Mouse (Mus musculus) liver, embryonic 13.5 days (tissue): Measurements from ENCODE around the gene Crygd. TPM values are rescaled to one million over a fixed set of nuclear protein-coding genes. Genes with fewer than 3 reads are reported as not detected.
"Not testable (repeated sequence)": the region's sequence is repeated elsewhere in the genome, so short reads cannot be mapped to it uniquely, and the experiment has no call there.

ENCODE experiments used
- ATAC-seq: fragments of 200-750 bp; cut with Nextera tagmentation; 2 replicates; pipeline ENCODE4 v1.8.0; 2017; ENCODE audit warnings: low read depth, mild to moderate bottlenecking, moderate number of reproducible peaks, moderate library complexity
- DNase-seq: peaks from one replicate; pipeline ENCODE4 v3.0.0; 2022
- H3K27ac ChIP-seq: fragments of 300-500 bp; sonication (generic); 2 replicates; pipeline ENCODE4 v1.5.1; 2015; ENCODE audit warnings: moderate library complexity, mild to moderate bottlenecking, inconsistent platforms
- H3K27me3 ChIP-seq: fragments of 300-500 bp; sonication (generic); 2 replicates; pipeline ENCODE4 v1.6.1; 2015; ENCODE audit warnings: mild to moderate bottlenecking, inconsistent platforms
- H3K36me3 ChIP-seq: fragments of 300-500 bp; sonication (generic); 2 replicates; pipeline ENCODE4 v1.6.1; 2015; ENCODE audit warnings: mild to moderate bottlenecking, inconsistent platforms
- H3K4me1 ChIP-seq: fragments of 300-500 bp; sonication (generic); replicated peaks from 2 replicates; pipeline ENCODE4 v1.6.1; 2015; ENCODE audit warnings: inconsistent platforms
- H3K4me2 ChIP-seq: fragments of 300-500 bp; sonication (generic); 2 replicates; pipeline ENCODE4 v1.6.1; 2015; ENCODE audit warnings: inconsistent platforms, mild to moderate bottlenecking, moderate library complexity
- H3K4me3 ChIP-seq: fragments of 300-500 bp; sonication (generic); replicated peaks from 2 replicates; pipeline ENCODE4 v1.5.1; 2015; ENCODE audit warnings: mild to moderate bottlenecking, inconsistent platforms
- H3K9ac ChIP-seq: fragments of 300-500 bp; sonication (generic); 2 replicates; pipeline ENCODE4 v1.6.1; 2015; ENCODE audit warnings: mild to moderate bottlenecking, inconsistent platforms
- H3K9me3 ChIP-seq: fragments of 300-500 bp; sonication (generic); replicated peaks from 2 replicates; pipeline ENCODE4 v1.6.1; 2016; ENCODE audit warnings: inconsistent platforms
- WGBS: fragments of 180-500 bp; shearing (Covaris S2); methylation state at CpG from one replicate; pipeline ENCODE4 v1.1.7; 2015; ENCODE audit not compliant: insufficient replicate concordance; 5-methylcytosine and 5-hydroxymethylcytosine counted together
- polyA plus RNA-seq: library from polyadenylated mRNA; unstranded; fragments of >200 nt; fragmentation: Nextera tagmentation; extraction: Ambion mirVana; gene quantifications from 2 replicates; pipeline ENCODE4 v1.2.1, GENCODE M21; 2015

The Crygd gene
- polyA plus RNA-seq, 1 experiment from 2014 or later, result not detected

- DNase-seq, result no peak
- ATAC-seq, result no peak
- H3K27me3 ChIP-seq, result no peaks in the 10 kb centered on the region
- no peak within 1 kb of the TSS for H3K4me2 ChIP-seq
- H3K4me3 ChIP-seq, result no peak within 1 kb of the TSS
- H3K36me3 ChIP-seq, result no peaks in the 10 kb centered on the region
- H3K9ac ChIP-seq, result no peak within 1 kb of the TSS
- no peak within 1 kb of the TSS for H3K27ac ChIP-seq
- no peaks in the 10 kb centered on the region for H3K9me3 ChIP-seq
- H3K4me1 ChIP-seq, result no peaks in the 10 kb centered on the region
- WGBS, result 43% methylated on average over 7 of the region's 7 CpGs
These were observed 18.9 kb upstream of the Crygd start, which contains the start of gene Crygb for GRCm38 (mm10) chr1:65082188-65082587. Gene Crygb, minus strand, starts transcription at chr1:65082288.

- WGBS, result 22% methylated on average over 5 of the region's 5 CpGs
- H3K9me3 ChIP-seq, result no peaks in the 10 kb centered on the region
- no peak overlapping the region for H3K9ac ChIP-seq
- H3K36me3 ChIP-seq, result no peaks in the 10 kb centered on the region
- no peak overlapping the region for H3K4me2 ChIP-seq
- H3K27ac ChIP-seq, result no peak overlapping the region
- DNase-seq (no peak), ATAC-seq (no peak)
- no peak overlapping the region for H3K4me3 ChIP-seq
- H3K27me3 ChIP-seq, result no peaks in the 10 kb centered on the region
- H3K4me1 ChIP-seq, result no peaks in the 10 kb centered on the region
These were observed 12.4 kb upstream of the Crygd start for GRCm38 (mm10) chr1:65075607-65076006.

- H3K9ac ChIP-seq, result no peak within 1 kb of the TSS
- H3K4me1 ChIP-seq, result no peaks in the 10 kb centered on the region
- DNase-seq, result no peak
- no peak within 1 kb of the TSS for H3K4me2 ChIP-seq
- H3K4me3 ChIP-seq, result no peak within 1 kb of the TSS
- no peaks in the 10 kb centered on the region for H3K27me3 ChIP-seq
- H3K27ac ChIP-seq, result no peak within 1 kb of the TSS
- H3K36me3 ChIP-seq, result no peaks in the 10 kb centered on the region
- no peak for ATAC-seq
- 70% methylated on average over 6 of the region's 6 CpGs for WGBS
- no peaks in the 10 kb centered on the region for H3K9me3 ChIP-seq
These were observed 10.3 kb upstream of the Crygd start, which contains the start of gene Crygc for GRCm38 (mm10) chr1:65073589-65073988. Gene Crygc, minus strand, starts transcription at chr1:65073689.

DNA sequence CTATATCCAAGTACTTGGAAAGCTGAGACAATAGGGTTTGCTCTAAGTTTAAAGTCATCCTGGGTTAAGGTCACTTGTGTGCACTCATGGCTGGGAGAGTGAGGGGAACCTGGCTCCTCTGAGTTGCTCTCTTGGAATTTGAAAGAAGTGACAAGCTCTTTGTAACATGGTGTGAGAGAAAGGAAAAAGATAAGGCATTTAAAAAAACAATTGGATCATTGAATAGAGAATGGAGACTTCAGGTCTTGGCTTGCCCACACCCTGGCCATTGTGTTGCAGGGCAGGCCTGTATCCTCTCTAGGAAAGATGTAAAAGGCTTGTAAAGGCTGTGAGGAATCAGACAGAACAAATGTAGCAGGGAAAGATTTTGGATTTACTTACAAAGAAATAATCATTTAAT lies 4.6 kb upstream of the Crygd start:
- H3K9me3 ChIP-seq, result no peaks in the 10 kb centered on the region
- H3K36me3 ChIP-seq, result no peaks in the 10 kb centered on the region
- no peak overlapping the region for H3K27ac ChIP-seq
- no peak overlapping the region for H3K4me3 ChIP-seq
- H3K4me2 ChIP-seq, result no peak overlapping the region
- ATAC-seq (no peak), DNase-seq (no peak)
- H3K9ac ChIP-seq, result no peak overlapping the region
- H3K27me3 ChIP-seq, result no peaks in the 10 kb centered on the region
- H3K4me1 ChIP-seq, result no peaks in the 10 kb centered on the region

GRCm38 (mm10) chr1:65064201-65064600 lies 949 bp upstream of the Crygd start:
- H3K4me3 ChIP-seq, result no peak overlapping the region
- DNase-seq, result no peak
- H3K9me3 ChIP-seq, result no peaks in the 10 kb centered on the region
- WGBS, result 78% methylated on average over 15 of the region's 15 CpGs
- no peaks in the 10 kb centered on the region for H3K4me1 ChIP-seq
- no peak overlapping the region for H3K4me2 ChIP-seq
- ATAC-seq, result no peak
- no peaks in the 10 kb centered on the region for H3K36me3 ChIP-seq
- H3K27ac ChIP-seq, result no peak overlapping the region
- H3K27me3 ChIP-seq, result no peaks in the 10 kb centered on the region
- no peak overlapping the region for H3K9ac ChIP-seq

- no peak for ATAC-seq
- H3K4me2 ChIP-seq, result no peak overlapping the region
- no peak overlapping the region for H3K9ac ChIP-seq
- H3K4me1 ChIP-seq, result no peaks in the 10 kb centered on the region
- H3K27ac ChIP-seq, result no peak overlapping the region
- H3K9me3 ChIP-seq, result no peaks in the 10 kb centered on the region
- no peak overlapping the region for H3K4me3 ChIP-seq
- no peaks in the 10 kb centered on the region for H3K27me3 ChIP-seq
- DNase-seq, result no peak
- 40% methylated on average over 2 of the region's 2 CpGs for WGBS
- no peaks in the 10 kb centered on the region for H3K36me3 ChIP-seq
These were observed 11.1 kb downstream of the Crygd start for GRCm38 (mm10) chr1:65052140-65052539.

- Histone ChIP-seq H3K27me3 (no peaks in the 10 kb centered on the region), H3K27ac (no peak overlapping the region), H3K9ac (no peak overlapping the region), H3K4me3 (no peak overlapping the region), H3K36me3 (no peaks in the 10 kb centered on the region), H3K4me1 (no peaks in the 10 kb centered on the region), H3K4me2 (no peak overlapping the region), H3K9me3 (no peaks in the 10 kb centered on the region)
- no peak for ATAC-seq
- DNase-seq, result no peak
- WGBS, result 64% methylated on average over 7 of the region's 7 CpGs
These were observed 11.6 kb downstream of the Crygd start for GRCm38 (mm10) chr1:65051696-65052095.

DNA sequence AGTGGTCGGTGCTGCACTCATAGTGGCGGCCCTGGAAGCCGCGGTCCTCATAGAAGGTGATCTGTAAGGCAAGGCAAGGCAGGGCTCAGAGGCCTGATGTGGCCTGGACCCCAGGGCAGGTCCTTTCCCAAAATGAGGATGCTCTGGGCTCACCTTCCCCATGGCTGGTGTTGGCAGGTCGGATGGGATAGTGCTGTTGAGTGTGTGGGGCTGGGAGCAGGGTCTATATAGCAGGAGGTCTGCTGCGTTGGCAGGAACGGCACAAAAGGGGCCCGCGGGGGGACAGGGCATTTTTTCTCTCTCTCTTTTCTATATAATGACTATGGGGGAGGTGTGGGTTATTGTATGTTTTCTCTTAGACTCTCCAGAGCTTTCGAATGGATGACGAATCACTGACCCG lies 12.3 kb downstream of the Crygd start, which contains the start of gene Cryge:
Gene Cryge (minus strand): TSS at position 198 of the 400 bp plus-strand sequence.
- H3K9me3 ChIP-seq, result not testable (repeated sequence)

GRCm38 (mm10) chr1:65048781-65049180 lies 14.5 kb downstream of the Crygd start:
- ATAC-seq, result no peak
- H3K9ac ChIP-seq, result no peak overlapping the region
- DNase-seq, result no peak
- no peaks in the 10 kb centered on the region for H3K9me3 ChIP-seq
- H3K4me2 ChIP-seq, result no peak overlapping the region
- H3K27me3 ChIP-seq, result no peaks in the 10 kb centered on the region
- no peaks in the 10 kb centered on the region for H3K36me3 ChIP-seq
- H3K4me3 ChIP-seq, result no peak overlapping the region
- no peaks in the 10 kb centered on the region for H3K4me1 ChIP-seq
- 58% methylated on average over 12 of the region's 12 CpGs for WGBS
- no peak overlapping the region for H3K27ac ChIP-seq

More for the DNA sequence above, 12.3 kb downstream of the Crygd start, which contains the start of gene Cryge:
- not testable (repeated sequence) for H3K27me3 ChIP-seq, ATAC-seq, H3K4me1 ChIP-seq, H3K27ac ChIP-seq, H3K4me3 ChIP-seq, H3K4me2 ChIP-seq, H3K9ac ChIP-seq, DNase-seq, H3K36me3 ChIP-seq
- WGBS, result 72% methylated on average over 12 of the region's 12 CpGs

GRCm38 (mm10) chr1:65046401-65047109 lies 16.7 kb downstream of the Crygd start:
- DNase-seq (no peak), ATAC-seq (no peak)
- Histone ChIP-seq H3K27ac (no peak overlapping the region), H3K9me3 (no peaks in the 10 kb centered on the region), H3K4me2 (no peak overlapping the region), H3K36me3 (no peaks in the 10 kb centered on the region), H3K4me1 (no peaks in the 10 kb centered on the region), H3K9ac (no peak overlapping the region), H3K27me3 (no peaks in the 10 kb centered on the region), H3K4me3 (no peak overlapping the region)
- 24% methylated on average over 8 of the region's 8 CpGs for WGBS

GRCm38 (mm10) chr1:65043433-65043832 lies 19.8 kb downstream of the Crygd start:
- DNase-seq, result no peak
- WGBS, result 68% methylated on average over 2 of the region's 2 CpGs
- no peak overlapping the region for H3K4me2 ChIP-seq

DNA sequence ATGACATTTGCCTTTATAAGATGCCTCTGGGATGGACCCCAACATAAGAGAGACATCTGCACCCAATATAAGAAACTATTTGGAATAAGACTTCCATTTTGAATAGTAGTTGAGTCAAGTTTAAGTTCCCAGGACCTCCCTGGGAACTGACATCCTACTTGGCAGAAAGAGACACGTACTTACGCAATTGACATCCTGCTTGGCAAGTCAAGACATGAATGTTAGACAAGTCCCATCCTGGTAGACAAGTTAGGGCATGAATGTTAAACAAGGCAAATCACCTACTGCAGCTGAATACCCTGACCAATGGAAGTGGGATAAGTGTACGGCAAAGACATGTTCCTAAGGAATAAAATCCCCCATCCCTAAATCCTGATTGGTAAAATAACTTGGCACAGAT lies 21.4 kb downstream of the Crygd start:
- WGBS, result 79% methylated on average over 3 of the region's 3 CpGs
- Histone ChIP-seq H3K4me2 (no peak overlapping the region), H3K27me3 (no peaks in the 10 kb centered on the region), H3K36me3 (no peaks in the 10 kb centered on the region), H3K9me3 (no peaks in the 10 kb centered on the region), H3K9ac (no peak overlapping the region), H3K27ac (no peak overlapping the region), H3K4me3 (no peak overlapping the region), H3K4me1 (no peaks in the 10 kb centered on the region)
- no peak for ATAC-seq
- DNase-seq, result no peak

More at GRCm38 (mm10) chr1:65043433-65043832, 19.8 kb downstream of the Crygd start:
- H3K36me3 ChIP-seq, result no peaks in the 10 kb centered on the region
- H3K4me3 ChIP-seq, result no peak overlapping the region
- no peaks in the 10 kb centered on the region for H3K9me3 ChIP-seq
- no peak for ATAC-seq
- no peak overlapping the region for H3K9ac ChIP-seq
- no peak overlapping the region for H3K27ac ChIP-seq
- H3K27me3 ChIP-seq, result no peaks in the 10 kb centered on the region
- no peaks in the 10 kb centered on the region for H3K4me1 ChIP-seq
